Mouse (Mus musculus): Measurements from ENCODE around the gene Cep164.

DNA sequence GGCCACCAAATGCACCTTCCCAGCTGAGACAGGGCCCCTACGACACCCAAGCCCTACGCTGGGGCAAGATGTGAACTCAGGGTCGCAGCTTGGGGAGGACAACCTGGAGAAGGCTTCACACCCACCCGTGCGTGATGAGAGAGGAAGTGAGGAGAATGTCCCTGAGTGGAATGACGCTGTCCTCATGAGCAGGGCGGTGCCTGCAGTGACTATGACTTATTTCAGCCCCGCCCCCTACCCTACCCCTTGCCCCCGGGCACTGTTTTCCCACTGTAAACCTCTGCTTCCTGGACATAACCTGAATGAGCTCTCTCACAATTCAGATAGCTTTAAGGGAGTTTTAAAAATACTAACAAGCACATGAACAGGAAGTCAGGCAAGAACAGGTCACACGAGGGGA, 13.0 kb downstream of the Cep164 start:
- TF ChIP-seq CTCF (IDR thresholded peaks at IDR 0.05; ENCODE audit: insufficient read depth, low read length) (no peak), POLR2A (IDR thresholded peaks at IDR 0.05; ENCODE audit: borderline replicate concordance, extremely low read depth, low read depth, low read length) (peak; percentile 50; the same call in 1 of the 2 replicates)

Data from lung, adult 2 months (tissue).